Mouse (Mus musculus): ENCODE measurements at regions not wholly inside any gene's neighbourhood (a gene's known extent, or its start where the extent isn't known, plus 50 kb on each side); places are given as distances from the start of the nearest gene placed in this dataset.

DNA sequence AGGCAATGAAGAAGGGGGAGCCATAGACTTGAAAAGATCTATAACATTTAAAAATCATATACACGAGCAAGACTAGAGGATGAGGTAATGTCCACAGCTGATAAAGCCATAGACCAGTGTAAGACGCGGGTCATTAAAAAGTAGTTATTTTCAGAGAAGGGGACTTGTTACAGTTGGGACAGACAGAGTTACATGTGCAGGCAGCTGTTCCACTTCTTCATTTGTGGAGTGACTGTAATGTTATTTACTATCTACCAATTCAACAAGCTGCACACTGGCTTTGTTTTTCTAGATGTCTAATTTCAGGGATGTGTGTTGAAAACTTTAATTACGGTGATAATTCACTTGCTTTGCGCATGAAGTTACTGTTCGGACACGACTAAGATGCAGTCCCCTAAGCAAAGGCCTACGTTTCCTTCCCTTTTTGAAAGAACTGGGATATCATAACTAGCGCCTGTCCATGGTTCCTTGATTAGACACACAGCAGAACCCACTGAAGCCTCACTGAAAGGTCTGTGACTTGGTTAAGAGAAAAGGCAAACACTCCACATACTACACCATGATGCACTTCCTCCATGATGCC lies 320.7 kb upstream of the Clint1 start:
- in situ Hi-C loops (cut with MboI; ENCODE audit: low sequenced_read_pairs): no loop called here

GRCm38 (mm10) chr11:45533402-45534056 lies 318.3 kb upstream of the Clint1 start:
- in situ Hi-C loops (cut with MboI; ENCODE audit: low sequenced_read_pairs): no loop called here

GRCm38 (mm10) chr11:45535501-45536025 lies 316.3 kb upstream of the Clint1 start:
- in situ Hi-C loops (cut with MboI; ENCODE audit: low sequenced_read_pairs): no loop called here

- in situ Hi-C loops (cut with MboI; ENCODE audit: low sequenced_read_pairs): no loop called here
These were observed 313.8 kb upstream of the Clint1 start for GRCm38 (mm10) chr11:45538011-45538410.

- in situ Hi-C loops (cut with MboI; ENCODE audit: low sequenced_read_pairs): no loop called here
These were observed 312.4 kb upstream of the Clint1 start for GRCm38 (mm10) chr11:45539459-45539858.

DNA sequence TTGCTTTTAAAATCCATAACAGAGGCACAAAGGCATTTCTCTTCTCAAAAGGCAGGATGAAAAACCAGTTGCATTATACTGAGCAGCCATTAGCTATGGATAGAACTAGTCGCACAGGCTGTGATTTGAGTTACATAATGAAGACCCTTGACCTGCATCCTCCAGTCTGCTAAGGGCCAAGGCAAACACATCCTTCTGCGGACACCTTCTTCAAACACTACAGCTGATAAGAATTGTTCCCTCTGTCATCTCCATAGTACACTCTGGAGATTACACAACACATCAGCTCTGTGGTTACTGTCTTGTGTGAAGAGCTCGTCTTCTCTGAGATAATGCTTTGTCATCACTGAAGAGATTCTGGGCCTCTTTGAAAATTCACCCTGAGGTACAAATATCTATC lies 307.3 kb upstream of the Clint1 start:
- in situ Hi-C loops (cut with MboI; ENCODE audit: low sequenced_read_pairs): loop anchor here (5.0 kb wide), 1 partner anchor 942 kb away; no protein-coding TSS in a partner anchor

GRCm38 (mm10) chr11:45545896-45546626 lies 305.8 kb upstream of the Clint1 start:
- in situ Hi-C loops (cut with MboI; ENCODE audit: low sequenced_read_pairs): no loop called here

- in situ Hi-C loops (cut with MboI; ENCODE audit: low sequenced_read_pairs): no loop called here
These were observed 305.0 kb upstream of the Clint1 start for GRCm38 (mm10) chr11:45546861-45547260.

DNA sequence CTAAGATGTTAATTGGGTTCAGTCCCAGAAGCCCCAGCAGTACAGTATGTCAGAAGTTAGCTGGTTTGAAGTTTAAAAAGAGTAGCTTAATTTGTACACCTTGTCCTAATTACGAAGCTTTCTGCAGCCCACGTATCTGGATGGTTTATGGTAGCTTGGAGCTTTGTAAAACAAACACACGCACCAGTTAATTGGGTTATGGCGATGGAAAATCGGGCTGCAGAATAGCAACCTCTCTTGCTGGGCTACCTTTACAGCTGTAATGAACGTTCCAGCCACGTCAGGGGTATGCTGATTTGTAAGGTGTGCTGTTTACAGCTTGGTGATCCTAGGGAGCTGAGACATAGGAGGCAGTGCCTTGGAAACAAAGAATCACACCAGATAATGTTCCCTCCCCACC lies 301.5 kb upstream of the Clint1 start:
- in situ Hi-C loops (cut with MboI; ENCODE audit: low sequenced_read_pairs): no loop called here

DNA sequence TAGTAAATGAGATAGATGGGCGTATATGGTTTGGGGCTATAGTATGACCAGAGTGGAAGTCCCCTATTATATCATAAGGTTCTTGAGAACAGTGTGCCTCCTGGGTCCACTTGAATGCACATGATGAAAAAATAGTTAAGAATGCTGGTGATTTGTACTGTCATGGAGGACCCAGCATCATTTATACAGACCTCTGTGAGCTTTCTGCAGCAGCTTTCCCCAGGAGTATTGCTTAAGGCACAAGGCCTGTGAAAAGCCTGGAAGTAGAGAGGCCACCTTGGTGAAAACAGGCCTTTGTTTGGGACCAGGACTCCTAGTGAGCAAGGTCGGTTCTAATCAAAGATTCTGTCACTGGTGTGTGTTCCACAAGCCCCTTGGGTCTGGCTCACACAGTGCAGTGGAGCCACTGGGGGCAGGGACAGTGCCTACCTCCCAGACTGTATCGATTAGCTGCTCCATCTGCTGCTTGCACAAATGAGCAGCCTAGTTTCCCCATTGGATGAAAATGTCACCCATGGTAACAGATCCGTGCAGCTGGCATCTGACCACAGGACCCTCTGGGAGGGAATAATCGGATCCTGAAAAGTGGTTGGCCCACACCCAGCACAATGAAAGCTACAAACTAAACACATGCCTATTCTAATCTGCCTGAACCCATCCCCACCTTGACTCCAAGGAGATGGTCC lies 274.2 kb upstream of the Clint1 start:
- in situ Hi-C loops (cut with MboI; ENCODE audit: low sequenced_read_pairs): no loop called here

GRCm38 (mm10) chr11:45592335-45592734 lies 259.5 kb upstream of the Clint1 start:
- in situ Hi-C loops (cut with MboI; ENCODE audit: low sequenced_read_pairs): no loop called here

GRCm38 (mm10) chr11:45592890-45593642 lies 258.8 kb upstream of the Clint1 start:
- in situ Hi-C loops (cut with MboI; ENCODE audit: low sequenced_read_pairs): no loop called here

DNA sequence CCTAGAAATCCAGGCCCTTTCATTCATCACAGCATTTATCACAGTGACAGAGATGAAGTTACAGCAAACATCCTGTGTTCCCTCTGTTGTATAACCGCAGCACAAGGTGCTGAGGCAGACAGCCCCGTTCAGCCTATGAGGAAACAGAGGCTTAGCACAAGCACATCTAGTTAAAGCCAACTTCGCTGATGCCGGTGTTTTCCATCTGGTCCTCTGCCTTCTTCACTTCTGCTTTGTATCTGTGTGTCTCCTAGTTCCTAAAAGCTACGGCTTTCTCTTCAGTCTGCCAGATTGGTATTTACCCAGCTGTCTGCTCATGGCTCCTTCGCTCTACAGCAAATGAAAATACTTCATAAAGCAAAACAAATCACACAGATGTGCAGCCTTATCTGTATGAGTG lies 256.5 kb upstream of the Clint1 start:
- in situ Hi-C loops (cut with MboI; ENCODE audit: low sequenced_read_pairs): no loop called here

DNA sequence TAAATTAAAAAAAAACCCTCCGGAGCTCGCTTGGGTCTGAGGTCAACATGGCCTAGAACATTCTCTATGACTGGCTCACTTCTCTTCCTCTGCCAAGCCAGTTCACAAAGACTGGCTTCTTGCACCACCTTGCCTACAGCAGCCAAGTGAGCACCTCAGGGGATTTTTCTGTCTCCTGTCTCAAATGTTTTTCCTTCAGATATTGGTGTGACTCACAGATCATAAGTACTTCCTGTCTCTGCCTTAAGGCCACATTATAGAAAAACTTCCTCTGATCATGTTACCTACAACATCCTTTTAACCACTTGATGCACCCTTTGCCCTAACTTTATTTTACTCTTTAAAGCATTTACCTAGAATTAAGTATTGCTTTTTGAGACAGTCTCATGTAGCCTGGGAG lies 230.0 kb upstream of the Clint1 start:
- in situ Hi-C loops (cut with MboI; ENCODE audit: low sequenced_read_pairs): no loop called here

DNA sequence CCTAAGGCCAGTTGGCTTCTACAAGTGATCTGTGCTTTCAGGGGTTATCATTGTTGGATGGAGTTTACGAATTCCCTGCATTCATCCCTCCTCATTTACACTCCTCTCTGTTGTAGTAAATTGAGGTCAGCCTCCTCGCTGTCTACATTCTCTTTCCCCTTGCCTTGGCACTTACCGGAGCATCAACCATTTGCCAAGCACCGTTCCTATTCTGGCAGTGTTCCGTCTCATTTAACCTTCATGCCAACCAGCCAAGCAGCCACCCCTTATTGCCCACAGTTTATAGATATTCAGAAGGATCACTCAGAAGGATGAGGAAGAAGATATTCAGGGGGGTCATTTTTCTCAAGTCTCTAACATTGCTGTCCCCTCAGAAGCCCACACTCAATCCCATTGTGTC lies 229.2 kb upstream of the Clint1 start:
- in situ Hi-C loops (cut with MboI; ENCODE audit: low sequenced_read_pairs): no loop called here

DNA sequence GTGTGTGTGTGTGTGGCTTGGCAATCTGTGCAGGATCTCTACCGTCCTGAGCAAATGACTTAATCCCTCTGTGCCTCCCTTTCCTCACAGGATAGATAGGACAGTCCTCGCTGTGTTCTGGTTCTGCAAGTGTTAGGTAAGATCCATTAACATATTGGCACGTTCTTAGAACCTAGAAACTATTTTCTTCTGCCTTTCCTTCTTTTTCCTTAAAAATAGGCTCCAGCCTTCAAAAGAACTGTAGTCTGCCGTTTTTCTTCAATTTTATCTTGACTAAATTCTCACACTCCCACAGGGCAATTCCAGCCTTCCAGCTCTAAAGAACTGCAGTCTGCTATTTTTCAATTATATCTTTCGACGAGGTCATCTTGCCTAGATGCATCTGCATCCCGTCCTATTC lies 227.6 kb upstream of the Clint1 start:
- in situ Hi-C loops (cut with MboI; ENCODE audit: low sequenced_read_pairs): no loop called here

DNA sequence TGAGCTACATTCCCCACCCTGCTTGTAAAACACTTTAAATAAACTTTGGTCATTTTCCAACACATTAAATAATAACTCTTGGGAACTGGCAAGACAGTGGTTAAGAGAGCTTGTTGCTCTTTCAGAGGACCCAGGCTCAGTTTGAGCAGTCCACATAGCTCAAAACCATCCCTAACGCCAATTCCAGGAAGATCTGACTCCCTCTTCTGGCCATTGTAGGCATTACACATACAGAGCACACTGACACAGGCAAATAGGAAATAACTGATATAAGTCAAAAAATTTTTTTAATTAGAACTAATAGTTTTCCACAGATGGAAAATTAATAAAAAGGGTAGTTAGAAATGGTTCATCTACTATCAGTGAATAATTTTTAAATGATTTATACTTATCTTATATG lies 222.6 kb upstream of the Clint1 start:
- in situ Hi-C loops (cut with MboI; ENCODE audit: low sequenced_read_pairs): loop anchor here (25.0 kb wide), 1 partner anchor 1042 kb away; no protein-coding TSS in a partner anchor

GRCm38 (mm10) chr11:45634535-45635235 lies 217.2 kb upstream of the Clint1 start:
- in situ Hi-C loops (cut with MboI; ENCODE audit: low sequenced_read_pairs): loop anchor here (25.0 kb wide), 1 partner anchor 1047 kb away; no protein-coding TSS in a partner anchor

DNA sequence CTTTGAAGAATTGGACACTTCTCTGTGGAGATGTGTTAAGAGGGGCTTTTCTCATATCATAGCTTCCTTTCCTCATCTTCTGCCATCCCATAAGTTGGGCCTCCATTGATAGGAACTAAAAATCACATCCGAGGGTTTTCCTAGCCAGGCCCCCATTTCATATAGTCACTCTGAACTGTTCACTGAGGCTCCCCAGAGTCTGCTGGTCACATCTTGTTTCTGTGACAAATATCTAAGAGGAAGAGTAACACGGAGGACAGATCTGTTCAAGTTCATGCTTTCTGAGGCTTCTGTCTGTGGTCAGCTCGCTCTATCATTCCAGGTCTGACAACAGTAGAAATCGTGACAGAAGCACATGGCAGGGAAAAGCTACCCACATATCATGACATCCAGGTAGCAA lies 216.0 kb upstream of the Clint1 start:
- in situ Hi-C loops (cut with MboI; ENCODE audit: low sequenced_read_pairs): loop anchor here (25.0 kb wide), 1 partner anchor 1049 kb away; no protein-coding TSS in a partner anchor

DNA sequence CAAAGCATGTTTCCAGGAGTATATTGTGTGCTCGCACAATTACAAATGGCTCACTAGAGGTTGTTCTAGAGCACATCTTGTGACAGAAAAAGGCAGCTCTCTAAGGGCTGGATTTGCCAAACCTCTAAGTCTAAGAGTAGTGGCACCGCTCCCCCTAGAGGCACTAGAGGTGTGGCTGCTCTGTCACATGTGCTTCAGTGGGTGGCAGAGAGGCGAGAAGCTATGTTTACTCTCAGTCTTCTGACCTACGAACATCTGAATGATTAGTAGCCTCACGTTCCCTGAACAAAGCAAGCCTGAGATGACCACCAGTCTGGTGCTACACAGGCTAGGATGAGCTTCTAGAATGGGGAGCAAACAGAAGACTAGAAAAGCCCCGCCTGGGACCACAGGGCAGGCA lies 212.6 kb upstream of the Clint1 start:
- in situ Hi-C loops (cut with MboI; ENCODE audit: low sequenced_read_pairs): loop anchor here (25.0 kb wide), 1 partner anchor 1052 kb away; no protein-coding TSS in a partner anchor

Measured in CH12F3 (cell line).